Mouse (Mus musculus) urinary bladder, postnatal 36 days (tissue): ENCODE measurements around the gene Csnk2b.
A peak's percentile ranks its signal among the peaks of the same experiment; 100 is the strongest.

Source experiments
- DNase-seq, 2 experiments: peaks; one replicate each; pipeline ENCODE4 v3.0.0; 2022; ENCODE audit warnings: low spot score in 2 of 2, mixed read lengths in 1 of 2

Csnk2b gene

GRCm38 (mm10) chr17:35121871-35122303, at the start of gene Csnk2b:
TSS of gene Csnk2b (minus strand) at chr17:35122053.
- no peak for DNase-seq

DNA sequence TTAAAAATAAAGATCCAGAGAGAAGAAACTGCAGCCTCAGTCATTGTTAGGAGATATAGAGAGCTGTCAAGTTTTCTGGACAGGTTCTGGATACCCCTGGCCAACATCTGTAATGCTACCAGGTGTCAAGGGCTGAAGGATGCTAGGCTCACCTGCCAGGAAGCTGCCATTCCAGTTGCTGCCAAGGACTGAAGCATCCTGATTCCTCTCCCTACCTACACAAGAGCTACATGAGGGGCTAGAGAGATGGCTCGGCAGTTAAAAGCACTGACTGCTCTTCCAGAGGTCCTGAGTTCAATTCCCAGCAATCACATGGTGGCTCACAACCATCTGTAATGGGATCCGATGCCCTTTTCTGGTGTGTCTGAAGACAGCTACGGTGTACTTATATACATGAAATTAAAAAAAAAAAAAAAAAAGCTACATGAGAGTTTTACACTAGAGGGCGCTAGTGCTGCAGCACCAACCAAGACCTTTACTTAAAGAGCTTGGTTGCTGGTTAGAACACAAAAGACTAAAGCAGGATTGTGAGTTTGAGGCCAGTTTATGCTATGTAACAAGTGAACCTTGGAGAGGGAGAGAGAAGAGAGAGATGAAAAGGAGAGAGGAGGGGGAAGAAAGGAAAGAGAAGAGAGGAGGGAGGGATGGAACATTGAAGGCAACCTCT, 46.8 kb upstream of the Csnk2b start:
- DNase-seq: no peak

GRCm38 (mm10) chr17:35167794-35168193, 45.9 kb upstream of the Csnk2b start:
- DNase-seq: no peak

GRCm38 (mm10) chr17:35166352-35167035, 44.6 kb upstream of the Csnk2b start:
- peak in 1 of 2 experiments; percentile 56 for DNase-seq

DNA sequence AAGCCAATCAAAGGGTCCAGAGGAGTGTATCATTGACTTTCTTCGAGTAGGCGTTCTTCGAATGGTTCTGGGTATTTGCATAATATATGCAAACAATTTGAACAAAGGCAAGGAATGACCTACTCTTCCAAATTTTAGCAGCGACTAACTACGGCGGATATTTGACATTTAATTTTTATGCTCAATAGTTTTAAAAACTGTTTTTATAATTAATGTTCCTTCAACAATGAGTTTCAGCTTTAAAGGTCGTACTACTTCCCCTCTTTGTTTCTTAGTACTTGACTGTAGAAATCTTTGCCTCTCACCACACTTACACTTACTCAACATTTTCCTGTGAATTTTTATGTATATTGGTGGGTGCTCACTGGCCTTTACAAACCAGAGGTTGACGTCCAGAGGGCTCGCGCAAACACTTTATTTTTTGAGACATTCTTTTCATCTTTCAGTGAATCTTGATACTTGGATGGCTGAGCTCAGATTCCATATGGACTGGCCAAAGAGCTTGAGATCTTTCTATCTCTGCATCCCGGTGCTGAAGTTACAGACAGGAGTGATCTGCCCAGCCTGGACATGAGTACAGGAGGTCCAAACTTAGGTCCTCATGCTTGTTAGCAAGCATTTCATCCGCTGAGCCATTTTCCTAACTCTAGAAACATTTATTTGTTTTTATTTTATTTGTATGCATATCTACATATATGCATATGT, 43.8 kb upstream of the Csnk2b start:
- DNase-seq: no peak

GRCm38 (mm10) chr17:35164568-35165450, 43.0 kb upstream of the Csnk2b start, which contains the start of gene Prrc2a:
TSS of gene Prrc2a (minus strand) at chr17:35164897.
- peak; percentile 95 to 98 for DNase-seq

GRCm38 (mm10) chr17:35164218-35164567, 42.3 kb upstream of the Csnk2b start:
- DNase-seq: peak in 1 of 2 experiments; percentile 30

DNA sequence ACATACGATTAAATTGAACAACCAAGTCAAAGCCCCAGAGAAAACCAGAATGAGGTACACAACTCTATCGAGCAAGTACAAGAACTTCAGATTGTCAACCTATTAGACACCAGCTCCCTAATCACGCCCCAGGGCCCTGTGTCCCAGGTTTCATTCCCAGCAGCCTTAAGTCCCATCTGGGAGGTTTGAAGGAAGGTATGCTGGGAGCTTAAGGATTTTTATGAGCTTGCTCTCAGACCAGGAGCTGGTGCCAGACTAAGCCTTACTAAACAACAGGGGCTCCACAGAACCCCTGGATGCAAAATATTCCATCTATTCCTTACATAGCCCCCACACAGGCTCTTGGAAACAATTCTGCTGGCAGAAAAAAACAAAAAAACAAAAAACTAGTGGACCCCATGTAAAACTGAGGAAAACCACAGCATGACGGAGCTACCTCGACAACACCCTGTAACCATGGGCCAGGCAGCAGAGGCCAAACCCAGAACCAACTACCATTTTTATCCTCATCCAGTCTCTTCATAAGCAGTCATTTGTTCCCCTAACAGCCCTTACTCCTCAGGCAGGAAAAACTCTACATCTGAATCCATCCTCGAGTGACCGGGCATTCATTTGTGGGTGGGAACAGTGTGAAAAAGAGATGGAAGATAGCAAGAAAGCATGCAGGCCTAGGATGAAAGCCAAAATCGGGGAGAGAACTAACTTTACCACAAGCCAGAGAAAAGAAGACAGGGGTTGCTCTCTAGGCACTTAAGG, 41.7 kb upstream of the Csnk2b start:
- DNase-seq: no peak

DNA sequence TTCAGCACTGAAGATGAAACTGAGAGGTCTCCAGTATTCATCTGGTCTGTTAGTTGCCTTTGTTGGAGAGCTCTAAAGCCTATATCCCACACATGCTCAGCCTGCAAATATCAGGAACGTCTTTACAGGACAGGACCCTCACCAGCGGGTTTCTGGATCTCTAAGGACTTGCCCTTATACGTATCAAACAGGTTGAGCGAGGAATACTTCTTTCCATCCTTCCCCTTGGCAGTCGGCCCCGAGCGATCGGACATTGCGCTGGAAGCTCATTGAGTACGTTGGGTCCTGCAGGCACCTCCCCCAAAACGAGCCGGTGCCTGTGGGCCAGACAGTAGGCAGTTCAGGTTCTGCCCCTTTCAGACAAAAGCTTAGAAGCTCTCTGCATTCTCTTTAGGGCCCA, 40.9 kb upstream of the Csnk2b start:
- DNase-seq: peak in 1 of 2 experiments; percentile 33

- DNase-seq: no peak
Observed at GRCm38 (mm10) chr17:35162121-35162520, 40.3 kb upstream of the Csnk2b start.

GRCm38 (mm10) chr17:35161421-35161820, 39.6 kb upstream of the Csnk2b start:
- no peak for DNase-seq

DNA sequence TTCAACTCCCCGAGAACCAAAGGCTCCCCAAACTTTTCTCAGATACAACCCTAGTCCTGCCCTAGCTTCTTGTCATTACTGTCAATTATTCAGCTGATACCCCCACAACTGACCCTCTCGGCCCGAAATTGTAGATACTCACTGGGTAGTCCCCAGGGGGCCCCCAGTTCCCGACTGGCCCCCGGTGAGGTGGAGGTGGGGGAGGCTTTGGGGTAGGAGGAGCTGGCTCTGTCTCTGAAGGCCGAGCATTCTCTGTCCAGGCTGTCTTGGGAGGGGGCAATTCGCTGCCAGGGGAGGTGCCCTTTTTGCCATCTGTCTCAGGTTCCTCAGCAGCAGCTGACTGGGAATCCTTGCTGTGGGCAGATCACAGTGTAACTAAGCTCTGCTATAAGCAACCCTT, 37.8 kb upstream of the Csnk2b start:
- no peak for DNase-seq

- DNase-seq: no peak
Observed at GRCm38 (mm10) chr17:35158850-35159593, 37.2 kb upstream of the Csnk2b start.

- no peak for DNase-seq
Observed at GRCm38 (mm10) chr17:35157661-35158175, 35.9 kb upstream of the Csnk2b start.

DNA sequence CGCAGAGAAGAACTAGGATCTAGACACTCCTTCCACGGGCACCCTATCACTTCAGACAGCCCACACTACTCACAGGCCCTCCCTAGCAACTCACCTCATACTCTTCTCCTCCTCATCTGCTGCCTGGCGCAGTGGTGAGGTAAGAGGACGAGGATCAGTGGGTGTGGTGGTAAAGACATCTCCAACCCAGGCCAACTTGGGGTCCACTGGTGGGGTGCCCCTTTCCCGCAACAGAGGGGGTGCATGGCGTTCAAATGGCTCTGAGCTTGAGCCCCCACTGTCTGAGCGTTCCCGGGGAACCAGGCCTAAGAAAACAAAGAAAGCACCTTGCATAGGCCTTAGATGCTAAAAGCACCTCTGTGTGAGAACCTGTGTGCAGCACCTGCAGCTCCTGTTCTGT, 35.4 kb upstream of the Csnk2b start:
- no peak for DNase-seq

- DNase-seq: no peak
Observed at GRCm38 (mm10) chr17:35156461-35157200, 34.8 kb upstream of the Csnk2b start.

DNA sequence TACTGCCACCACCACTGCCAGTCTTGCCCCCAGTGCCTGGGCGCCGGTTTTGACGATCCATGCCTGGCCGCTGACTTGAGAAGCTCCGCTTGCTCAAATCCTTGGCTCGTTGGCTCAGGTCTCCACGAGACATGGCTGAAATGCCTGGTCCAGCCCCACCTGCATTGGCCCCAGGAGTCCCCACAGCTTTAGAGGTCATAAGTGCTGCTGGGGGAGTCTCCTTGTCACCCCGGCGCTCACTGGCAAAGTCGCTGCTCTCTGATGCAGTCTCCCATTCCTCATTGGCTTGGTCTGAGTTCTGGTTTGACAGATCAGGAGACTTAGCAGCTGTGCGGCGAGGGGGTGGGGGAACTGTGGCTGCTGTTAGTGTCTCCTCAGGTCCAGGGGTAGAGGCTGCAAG, 33.6 kb upstream of the Csnk2b start:
- no peak for DNase-seq

GRCm38 (mm10) chr17:35154616-35155015, 32.8 kb upstream of the Csnk2b start:
- no peak for DNase-seq

DNA sequence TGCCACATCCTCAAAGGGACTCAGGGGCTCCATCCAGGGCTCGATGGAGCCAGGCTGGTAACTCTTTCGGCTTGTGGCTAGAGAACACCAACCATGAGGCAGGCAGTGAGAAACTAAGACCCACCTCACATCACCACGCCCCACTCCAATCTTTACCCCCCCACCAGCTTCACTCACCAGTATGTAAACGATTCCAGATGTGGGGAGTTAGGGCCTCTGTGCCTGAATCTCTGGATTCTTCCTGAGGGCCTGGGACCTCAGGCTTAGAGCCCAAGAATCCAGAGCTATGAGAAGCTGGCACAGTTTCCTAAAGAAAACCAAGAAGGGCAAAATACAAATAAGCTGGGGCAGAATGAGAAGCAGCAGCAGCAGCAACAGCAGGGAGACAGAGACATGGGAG, 32.1 kb upstream of the Csnk2b start:
- DNase-seq: no peak
